In genomic region chr11:107113881-107114557, GRCm38 (mm10) we compare ENCODE assay signal across 12 mouse cellular contexts. TPM values are rescaled to one million over a fixed set of nuclear protein-coding genes. Genes with fewer than 3 reads are reported as not detected.
DNase-seq lines count a peak whose midpoint lies in the region; ATAC-seq lines count a peak whose summit lies in the region.
"Had no signal": no experiment of that assay in that cellular context is flagged by ENCODE, and none has a peak within 500 bp of the region (broad histone marks: within the 10 kb centered on the region; RNA-seq: fewer than 3 reads in every experiment).

No protein-coding gene starts in this region.

- no peaks in the 10 kb centered on the region for H3K27me3 ChIP-seq in heart, embryonic 12.5 days (replicated peaks)
- no peaks in the 10 kb centered on the region for H3K27me3 ChIP-seq in midbrain, embryonic 11.5 days (ENCODE audit: control insufficient read depth, insufficient read depth, low read length)
- no peaks in the 10 kb centered on the region for H3K27me3 ChIP-seq in midbrain, embryonic 16.5 days (ENCODE audit: control insufficient read depth, insufficient read depth, low read depth, low read length)
- H3K27me3 ChIP-seq in hindbrain, embryonic 13.5 days, result no peaks in the 10 kb centered on the region
- no peaks in the 10 kb centered on the region for H3K27me3 ChIP-seq in stomach, embryonic 15.5 days (replicated peaks)

- no peak overlapping the region for H3K4me3 ChIP-seq in heart, embryonic 12.5 days
- no peak overlapping the region for H3K4me3 ChIP-seq in midbrain, embryonic 11.5 days (ENCODE audit: low read depth, low read length)
- no peak overlapping the region for H3K4me3 ChIP-seq in midbrain, embryonic 16.5 days (ENCODE audit: low read depth, low read length)
- H3K4me3 ChIP-seq in hindbrain, embryonic 13.5 days, result no peak overlapping the region
- H3K4me3 ChIP-seq in stomach, embryonic 15.5 days (replicated peaks), result no peak overlapping the region
- H3K4me3 ChIP-seq: erythroblast, embryonic 14.5 days had no signal

- peaks cover 25% of the 10 kb centered on the region for H3K36me3 ChIP-seq in heart, embryonic 12.5 days
- peaks cover 8% of the 10 kb centered on the region for H3K36me3 ChIP-seq in midbrain, embryonic 11.5 days (ENCODE audit: control insufficient read depth, insufficient read depth, low read length)
- H3K36me3 ChIP-seq in midbrain, embryonic 16.5 days (ENCODE audit: control insufficient read depth, insufficient read depth, low read length), result peaks cover 8% of the 10 kb centered on the region
- H3K36me3 ChIP-seq in hindbrain, embryonic 13.5 days, result peaks cover 18% of the 10 kb centered on the region
- H3K36me3 ChIP-seq in stomach, embryonic 15.5 days, result peaks cover 18% of the 10 kb centered on the region; the same call in 1 of the 2 replicates

- WGBS in heart, embryonic 12.5 days, result 35% methylated on average over 10 of the region's 10 CpGs
- WGBS in midbrain, embryonic 11.5 days, result 25% methylated on average over 10 of the region's 10 CpGs
- WGBS in midbrain, embryonic 16.5 days, result 14% methylated on average over 10 of the region's 10 CpGs
- 26% methylated on average over 10 of the region's 10 CpGs for WGBS in hindbrain, embryonic 13.5 days
- 29% methylated on average over 10 of the region's 10 CpGs for WGBS in stomach, embryonic 15.5 days

- intact Hi-C loops in heart, postnatal 10 days (cut with DNase I), result no loop called here

- no peak for DNase-seq in heart, postnatal 10 days
- DNase-seq in midbrain, embryonic 11.5 days (ENCODE audit: low spot score, missing footprints), result peak; percentile 88
- no peak for DNase-seq in ovary, adult 18-20 months (ENCODE audit: low spot score)
- no peak for DNase-seq in thymus, postnatal 4 days
- DNase-seq: layer of hippocampus, postnatal 36 days had no signal

- no peaks in the 10 kb centered on the region for H3K9me3 ChIP-seq in heart, embryonic 12.5 days (replicated peaks)
- no peaks in the 10 kb centered on the region for H3K9me3 ChIP-seq in midbrain, embryonic 11.5 days (ENCODE audit: control insufficient read depth, low read length)
- H3K9me3 ChIP-seq in midbrain, embryonic 16.5 days (replicated peaks; ENCODE audit: control insufficient read depth, low read length, poor library complexity, severe bottlenecking), result no peaks in the 10 kb centered on the region
- no peaks in the 10 kb centered on the region for H3K9me3 ChIP-seq in hindbrain, embryonic 13.5 days
- no peaks in the 10 kb centered on the region for H3K9me3 ChIP-seq in stomach, embryonic 15.5 days

- H3K4me2 ChIP-seq in heart, embryonic 12.5 days, result peak overlapping the region; percentile 23; the same call in 1 of the 2 replicates
- peak overlapping the region; percentile 3 for H3K4me2 ChIP-seq in midbrain, embryonic 11.5 days
- no peak overlapping the region for H3K4me2 ChIP-seq in midbrain, embryonic 16.5 days (ENCODE audit: low read length)
- no peak overlapping the region for H3K4me2 ChIP-seq in hindbrain, embryonic 13.5 days
- H3K4me2 ChIP-seq in stomach, embryonic 15.5 days, result peak overlapping the region; percentile 2; the same call in 1 of the 2 replicates

- peaks cover 32% of the 10 kb centered on the region for H3K4me1 ChIP-seq in heart, embryonic 12.5 days (replicated peaks)
- H3K4me1 ChIP-seq in midbrain, embryonic 11.5 days (ENCODE audit: control insufficient read depth, insufficient read depth, low read length), result peaks cover 13% of the 10 kb centered on the region
- peaks cover 2% of the 10 kb centered on the region; the same call in 1 of the 2 replicates for H3K4me1 ChIP-seq in midbrain, embryonic 16.5 days (ENCODE audit: control insufficient read depth, insufficient read depth, low read length)
- H3K4me1 ChIP-seq in hindbrain, embryonic 13.5 days (replicated peaks), result peaks cover 40% of the 10 kb centered on the region
- H3K4me1 ChIP-seq in stomach, embryonic 15.5 days, result peaks cover 7% of the 10 kb centered on the region; the same call in 1 of the 2 replicates

- peak overlapping the region; percentile 40; the same call in 1 of the 2 replicates for H3K27ac ChIP-seq in heart, embryonic 12.5 days (ENCODE audit: poor library complexity, severe bottlenecking)
- H3K27ac ChIP-seq in midbrain, embryonic 11.5 days (ENCODE audit: low read depth, low read length), result peak overlapping the region; percentile 37; the same call in 1 of the 2 replicates
- H3K27ac ChIP-seq in midbrain, embryonic 16.5 days (ENCODE audit: low read length), result no peak overlapping the region
- H3K27ac ChIP-seq in hindbrain, embryonic 13.5 days, result peak overlapping the region; percentile 45; the same call in 1 of the 2 replicates
- H3K27ac ChIP-seq in stomach, embryonic 15.5 days, result peak overlapping the region; percentile 17; the same call in 1 of the 2 replicates
- H3K27ac ChIP-seq: macrophage had no signal

- no peak for ATAC-seq in heart, embryonic 12.5 days (ENCODE audit: insufficient number of reproducible peaks, low FRiP score)
- peak; percentile 61; the same call in 1 of the 2 replicates for ATAC-seq in midbrain, embryonic 11.5 days (ENCODE audit: low FRiP score)
- ATAC-seq in midbrain, embryonic 16.5 days, result no peak
- no peak for ATAC-seq in hindbrain, embryonic 13.5 days (ENCODE audit: low FRiP score)
- no peak for ATAC-seq in stomach, embryonic 15.5 days (ENCODE audit: insufficient read depth, low FRiP score, low read depth)
- ATAC-seq: activated CD4-positive, CD25-positive, alpha-beta regulatory T cell, adult 4 months had no signal

- H3K9ac ChIP-seq in heart, embryonic 12.5 days, result no peak overlapping the region
- H3K9ac ChIP-seq in midbrain, embryonic 11.5 days (ENCODE audit: low read length), result peak overlapping the region; percentile 37; the same call in 1 of the 2 replicates
- H3K9ac ChIP-seq in midbrain, embryonic 16.5 days (ENCODE audit: low read depth, low read length), result no peak overlapping the region
- H3K9ac ChIP-seq in hindbrain, embryonic 13.5 days, result peak overlapping the region; percentile 15; the same call in 1 of the 2 replicates
- no peak overlapping the region for H3K9ac ChIP-seq in stomach, embryonic 15.5 days

RNA-seq across cellular contexts. Expression of gene Bptf, which starts 17.9 kb away (rescaled TPM):
- 19.6 and 21.7 TPM in 2 replicates for polyA plus RNA-seq in heart, embryonic 12.5 days (2016; fragmentation: Nextera tagmentation; extraction: Ambion mirVana)
- total RNA-seq in heart, postnatal 10 days (2021), result 10 to 100 TPM; 35.5 to 40.9 TPM
- 38.5 and 41.8 TPM in 2 replicates for polyA plus RNA-seq in midbrain, embryonic 11.5 days (2014; fragmentation: Nextera tagmentation; extraction: Ambion mirVana)
- polyA plus RNA-seq in midbrain, embryonic 16.5 days (2015; fragmentation: Nextera tagmentation; extraction: Ambion mirVana), result 28.9 and 34.1 TPM in 2 replicates
- polyA plus RNA-seq in hindbrain, embryonic 13.5 days (2015; fragmentation: Nextera tagmentation; extraction: Ambion mirVana), result 34.0 and 38.0 TPM in 2 replicates
- 28.4 and 28.8 TPM in 2 replicates for polyA plus RNA-seq in stomach, embryonic 15.5 days (2015; fragmentation: Nextera tagmentation; extraction: Ambion mirVana)

Comparison
In these comparisons a context has a peak if more than half of its experiments do, and no peak if none do; other contexts are left out.
1. H3K4me2 ChIP-seq: peak in heart, embryonic 12.5 days (single experiment), midbrain, embryonic 11.5 days (single experiment) and stomach, embryonic 15.5 days (single experiment); none in midbrain, embryonic 16.5 days (single experiment) and hindbrain, embryonic 13.5 days (single experiment).
2. H3K9ac ChIP-seq: peak in midbrain, embryonic 11.5 days (single experiment) and hindbrain, embryonic 13.5 days (single experiment); none in heart, embryonic 12.5 days (single experiment), midbrain, embryonic 16.5 days (single experiment) and stomach, embryonic 15.5 days (single experiment).